Mouse (Mus musculus) heart, postnatal 0 days (tissue): ENCODE data around the gene Armc5. TPM values are rescaled to one million over a fixed set of nuclear protein-coding genes. Genes with fewer than 3 reads are reported as not detected.

Experiments
- ATAC-seq: fragments of 200-750 bp; cut with Nextera tagmentation; 2 replicates; pipeline ENCODE4 v1.8.0; 2017; ENCODE audit warnings: low read depth, moderate number of reproducible peaks, moderate library complexity; ENCODE audit not compliant: insufficient read depth
- DNase-seq: peaks from one replicate; pipeline ENCODE4 v3.0.0-alpha.2; 2016; ENCODE audit warnings: low spot score
- H3K27ac ChIP-seq: fragments of 300-500 bp; sonication (generic); 2 replicates; pipeline ENCODE4 v1.5.1; 2014; ENCODE audit warnings: low read depth, mild to moderate bottlenecking
- H3K27me3 ChIP-seq: fragments of 300-500 bp; sonication (generic); 2 replicates; pipeline ENCODE4 v1.6.1; 2014; ENCODE audit warnings: low read length, mixed read lengths; ENCODE audit not compliant: control insufficient read depth, insufficient read depth
- H3K36me3 ChIP-seq: fragments of 300-500 bp; sonication (generic); replicated peaks from 2 replicates; pipeline ENCODE4 v1.6.1; 2014; ENCODE audit warnings: low read length, mixed read lengths; ENCODE audit not compliant: control insufficient read depth, insufficient read depth
- H3K4me1 ChIP-seq: fragments of 300-500 bp; sonication (generic); 2 replicates; pipeline ENCODE4 v1.6.1; 2014; ENCODE audit warnings: antibody characterized with exemption; ENCODE audit not compliant: control insufficient read depth, insufficient read depth
- H3K4me2 ChIP-seq: fragments of 300-500 bp; sonication (generic); 2 replicates; pipeline ENCODE4 v1.6.1; 2014; ENCODE audit warnings: low read depth, mild to moderate bottlenecking, low read length, moderate library complexity
- H3K4me3 ChIP-seq: fragments of 300-500 bp; sonication (generic); 2 replicates; pipeline ENCODE4 v1.5.1; 2014; ENCODE audit warnings: low read depth, low read length
- H3K9ac ChIP-seq: fragments of 300-500 bp; sonication (generic); replicated peaks from 2 replicates; pipeline ENCODE4 v1.6.1; 2014; ENCODE audit warnings: low read depth, low read length, mixed read lengths
- H3K9me3 ChIP-seq: fragments of 300-500 bp; sonication (generic); replicated peaks from 2 replicates; pipeline ENCODE4 v1.6.1; 2016; ENCODE audit warnings: low read length; ENCODE audit not compliant: control insufficient read depth
- CTCF ChIP-seq: IDR thresholded peaks from 2 replicates; pipeline ENCODE4 v1.5.1; 2016; ENCODE audit warnings: antibody characterized with exemption, control low read depth, low read depth
- EP300 ChIP-seq: IDR thresholded peaks from 2 replicates; pipeline ENCODE4 v1.6.1; 2016; ENCODE audit warnings: antibody characterized with exemption, low read depth
- WGBS: fragments of 180-500 bp; shearing (Covaris S2); extraction: QIAGEN DNeasy Blood & Tissue Kit; methylation state at CpG from one replicate; pipeline ENCODE4 v1.1.7; 2014; 5-methylcytosine and 5-hydroxymethylcytosine counted together
- polyA plus RNA-seq: library from polyadenylated mRNA; unstranded; fragments of >200 nt; fragmentation: Nextera tagmentation; extraction: Ambion mirVana; gene quantifications from 2 replicates; pipeline ENCODE4 v1.2.1, GENCODE M21; 2015
- total RNA-seq: library from RNA; depleted of rRNA; stranded (reverse); fragments of >200 nt; gene quantifications from 2 replicates; pipeline ENCODE4 v1.2.3, GENCODE M21; 2014; ENCODE audit warnings: low replicate concordance

The Armc5 gene
- total and polyA plus RNA-seq, 2 experiments from 2014 or later, result 8.9 to 18.9 TPM

DNA sequence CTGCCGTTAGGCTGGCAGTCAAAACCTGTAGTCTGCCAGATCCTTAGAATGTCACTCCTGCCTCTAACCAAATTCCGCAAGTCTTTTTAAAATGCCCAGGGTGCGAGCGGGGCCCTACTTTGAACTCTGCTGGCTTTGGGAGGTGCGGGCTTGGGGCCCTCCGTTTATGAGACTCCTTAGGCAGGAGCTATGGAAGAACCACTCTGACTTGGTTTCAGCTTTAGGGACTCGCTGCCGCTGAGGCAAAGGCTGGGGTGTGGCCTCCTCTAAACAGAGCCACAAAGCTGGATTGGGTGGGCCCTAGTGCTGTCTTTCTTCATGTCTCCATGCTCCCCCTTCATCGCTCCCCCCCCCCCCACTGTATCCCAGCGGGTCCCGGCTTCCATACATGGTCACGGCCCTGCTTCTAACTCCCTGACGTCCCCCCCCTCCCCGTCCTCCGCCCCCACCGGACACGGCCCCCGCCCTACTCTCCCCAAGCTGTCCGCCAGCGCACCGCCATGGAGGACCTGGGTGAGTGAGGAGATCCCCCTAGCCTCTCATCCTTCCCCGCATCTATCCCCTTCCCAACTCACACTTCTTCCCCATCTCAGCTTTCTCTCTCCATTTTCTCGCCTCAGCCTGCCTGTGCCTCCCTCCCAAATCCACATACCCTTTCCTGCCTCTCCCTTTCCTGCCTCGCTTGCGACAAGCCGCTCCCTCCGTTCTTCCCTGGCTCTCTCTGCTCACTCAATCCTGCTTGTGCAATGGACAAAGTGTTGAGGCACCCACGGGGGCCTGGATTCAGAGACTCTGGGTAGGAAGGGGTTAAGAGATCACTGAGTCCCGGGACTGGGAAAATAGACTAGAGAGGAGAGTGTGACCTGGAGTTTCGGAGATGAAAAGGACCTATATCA is 9.6 kb downstream of the Armc5 start, which contains the start of gene Tgfb1i1:
Gene Tgfb1i1, plus strand, starts transcription at position 317 of the 896 bp plus-strand sequence.
- DNase-seq, result peak; percentile 85
- under 1% methylated on average over 29 of the region's 30 CpGs for WGBS
- TF ChIP-seq EP300 (0 out of 2 replicates have a peak, but pooled peaks have one; percentile 19), CTCF (no peak)
- peaks cover 56% of the 10 kb centered on the region for H3K36me3 ChIP-seq
- H3K4me3 ChIP-seq, result peak within 1 kb of the TSS; percentile 82
- peaks cover 18% of the 10 kb centered on the region for H3K4me1 ChIP-seq
- H3K9ac ChIP-seq, result peak within 1 kb of the TSS; percentile 92
- H3K27me3 ChIP-seq, result no peaks in the 10 kb centered on the region
- peak within 1 kb of the TSS; percentile 96 for H3K27ac ChIP-seq
- ATAC-seq, result peak; percentile 90
- H3K9me3 ChIP-seq, result no peaks in the 10 kb centered on the region
- peak within 1 kb of the TSS; percentile 76 for H3K4me2 ChIP-seq

DNA sequence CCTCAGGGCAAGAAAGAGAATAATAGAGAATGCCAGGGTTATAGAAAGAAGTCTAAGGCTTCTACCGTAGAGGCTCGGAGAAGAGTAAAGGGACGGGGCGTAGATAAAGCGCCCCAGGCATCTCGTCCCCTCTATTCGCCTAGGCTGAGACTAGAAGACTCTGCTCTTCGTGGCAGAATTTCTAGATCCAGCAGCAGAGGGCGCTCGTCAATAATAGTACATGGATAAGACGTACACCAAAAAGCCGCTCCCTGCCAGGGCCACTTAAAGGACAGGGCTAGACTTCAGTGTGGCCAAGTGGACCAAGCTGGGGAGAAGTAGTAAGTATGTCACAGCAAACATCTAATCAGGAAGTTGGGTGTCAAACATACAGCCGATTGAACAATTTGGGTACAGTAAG is 10.3 kb downstream of the Armc5 start:
- TF ChIP-seq CTCF (peak; percentile 73), EP300 (no peak)
- under 1% methylated on average over 13 of the region's 13 CpGs for WGBS
- H3K4me1 ChIP-seq, result peaks cover 18% of the 10 kb centered on the region

DNA sequence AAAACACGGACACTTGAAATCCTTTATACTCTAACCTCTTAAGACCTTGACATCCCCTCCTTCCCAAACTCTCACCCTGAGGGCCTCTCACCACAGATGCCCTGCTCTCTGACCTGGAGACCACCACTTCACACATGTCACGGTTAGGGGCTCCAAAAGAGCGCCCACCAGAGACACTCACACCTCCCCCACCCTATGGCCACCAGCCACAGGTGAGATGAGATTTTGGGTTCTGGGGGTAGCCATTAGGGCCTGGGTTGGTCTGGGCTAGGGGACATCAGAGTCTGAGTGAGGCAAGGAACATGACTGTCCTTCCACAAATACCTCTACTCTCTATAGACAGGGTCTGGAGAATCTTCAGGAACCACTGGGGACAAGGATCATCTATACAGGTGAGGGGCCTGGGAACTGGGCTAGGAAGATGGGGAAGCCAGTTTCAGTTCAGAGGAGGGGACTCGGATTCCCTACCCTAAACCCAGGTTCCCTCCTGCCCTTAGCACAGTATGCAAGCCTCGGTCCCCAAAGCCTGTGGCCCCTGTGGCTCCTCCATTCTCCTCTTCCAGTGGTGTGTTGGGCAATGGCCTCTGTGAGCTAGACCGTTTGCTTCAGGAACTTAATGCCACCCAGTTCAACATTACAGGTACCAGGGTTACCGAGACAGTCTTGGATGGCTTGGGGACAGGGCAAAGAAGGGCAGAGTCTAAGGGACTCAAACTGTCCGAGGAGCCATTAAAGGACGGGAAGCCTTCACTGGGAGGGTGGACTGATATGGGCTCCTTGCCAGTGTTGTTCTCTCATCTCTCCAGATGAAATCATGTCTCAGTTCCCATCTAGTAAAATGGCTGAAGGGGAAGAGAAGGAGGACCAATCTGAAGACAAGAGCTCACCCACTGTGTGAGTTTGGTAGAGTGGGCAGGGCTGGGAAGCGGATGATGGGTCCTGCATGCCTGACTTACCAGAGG is 11.2 kb downstream of the Armc5 start:
- ATAC-seq (no peak), DNase-seq (no peak)
- no peaks in the 10 kb centered on the region for H3K27me3 ChIP-seq
- H3K27ac ChIP-seq, result no peak overlapping the region
- H3K36me3 ChIP-seq, result peaks cover 56% of the 10 kb centered on the region
- peak overlapping the region; percentile 76 for H3K4me2 ChIP-seq
- TF ChIP-seq EP300 (no peak), CTCF (no peak)
- no peaks in the 10 kb centered on the region for H3K9me3 ChIP-seq
- WGBS, result 52% methylated on average over 10 of the region's 10 CpGs
- H3K4me3 ChIP-seq, result peak overlapping the region; percentile 82
- peaks cover 18% of the 10 kb centered on the region for H3K4me1 ChIP-seq
- peak overlapping the region; percentile 92 for H3K9ac ChIP-seq

More for the DNA sequence above, 10.3 kb downstream of the Armc5 start:
- peak overlapping the region; percentile 82 for H3K4me3 ChIP-seq
- H3K9me3 ChIP-seq, result no peaks in the 10 kb centered on the region
- H3K4me2 ChIP-seq, result peak overlapping the region; percentile 76
- DNase-seq (peak; percentile 88), ATAC-seq (peak; percentile 75)
- peaks cover 55% of the 10 kb centered on the region for H3K36me3 ChIP-seq
- no peaks in the 10 kb centered on the region for H3K27me3 ChIP-seq
- peak overlapping the region; percentile 96 for H3K27ac ChIP-seq
- peak overlapping the region; percentile 92 for H3K9ac ChIP-seq

DNA sequence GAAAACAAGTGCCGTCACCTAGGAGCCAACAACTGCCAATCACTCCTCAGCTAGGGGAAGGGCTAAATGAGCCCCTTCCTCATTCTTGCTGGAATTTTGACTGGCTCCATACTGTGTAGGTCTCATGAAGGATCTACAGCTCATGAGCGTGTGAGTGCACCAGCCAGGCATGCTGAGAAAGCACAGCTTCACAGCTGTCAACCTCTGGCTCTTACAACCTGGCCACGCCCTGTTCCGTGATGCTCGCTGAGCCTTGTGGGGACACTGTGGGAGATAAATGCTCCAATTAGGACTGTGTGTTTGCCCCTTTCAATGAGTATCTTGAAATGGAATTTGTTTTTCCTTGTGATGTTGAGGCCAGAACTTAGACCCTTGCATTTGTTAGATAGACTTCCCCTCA is 12.9 kb downstream of the Armc5 start:
- WGBS, result 78% methylated on average over 5 of the region's 5 CpGs
- no peak for DNase-seq
- Histone ChIP-seq H3K36me3 (peaks cover 53% of the 10 kb centered on the region), H3K27ac (no peak overlapping the region), H3K27me3 (no peaks in the 10 kb centered on the region), H3K4me1 (peaks cover 18% of the 10 kb centered on the region), H3K4me2 (no peak overlapping the region), H3K9ac (no peak overlapping the region), H3K4me3 (no peak overlapping the region), H3K9me3 (no peaks in the 10 kb centered on the region)
- TF ChIP-seq EP300, result no peak
- no peak for TF ChIP-seq CTCF
- no peak for ATAC-seq

DNA sequence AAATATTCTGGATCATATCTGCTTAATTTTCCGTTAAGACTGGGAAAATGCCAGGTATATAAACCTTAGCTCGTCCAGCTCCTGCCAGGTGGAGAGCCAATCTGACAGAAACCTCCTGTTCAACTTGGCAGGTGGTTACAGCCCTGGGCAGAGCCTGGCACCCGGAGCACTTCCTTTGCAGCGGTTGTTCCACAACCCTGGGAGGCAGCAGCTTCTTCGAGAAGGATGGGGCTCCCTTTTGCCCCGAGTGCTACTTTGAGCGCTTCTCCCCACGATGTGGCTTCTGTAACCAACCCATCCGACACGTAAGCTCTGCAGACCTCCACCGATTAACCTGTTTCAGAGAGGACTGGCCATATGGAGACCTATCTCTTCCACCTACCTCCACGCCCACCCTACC is 14.8 kb downstream of the Armc5 start:
- DNase-seq (no peak), ATAC-seq (no peak)
- H3K4me3 ChIP-seq, result no peak overlapping the region
- H3K4me2 ChIP-seq, result no peak overlapping the region
- TF ChIP-seq EP300, result no peak
- no peak for TF ChIP-seq CTCF
- no peaks in the 10 kb centered on the region for H3K27me3 ChIP-seq
- no peak overlapping the region for H3K9ac ChIP-seq
- H3K9me3 ChIP-seq, result no peaks in the 10 kb centered on the region
- no peak overlapping the region for H3K27ac ChIP-seq
- WGBS, result 70% methylated on average over 12 of the region's 12 CpGs
- peaks cover 52% of the 10 kb centered on the region for H3K36me3 ChIP-seq
- peaks cover 19% of the 10 kb centered on the region for H3K4me1 ChIP-seq
